Mouse (Mus musculus) myocyte (in vitro differentiated cells): Measurements from ENCODE around the gene Prex1.

Experiments used
- CEBPB ChIP-seq: IDR thresholded peaks from 2 replicates; pipeline ENCODE4 v1.6.1; 2011; ENCODE audit warnings: mild to moderate bottlenecking, moderate library complexity; ENCODE audit not compliant: poor library complexity, insufficient read depth, severe bottlenecking
- E2F4 ChIP-seq: IDR thresholded peaks from one replicate; pipeline ENCODE4 v1.6.1; 2011; ENCODE audit warnings: mild to moderate bottlenecking, control low read depth, moderate library complexity; ENCODE audit not compliant: insufficient read depth
- MYOG ChIP-seq, 3 experiments: IDR thresholded peaks; one replicate each; pipeline ENCODE4 v1.6.1; 2011; ENCODE audit warnings: control low read depth in 2 of 3, low read depth in 2 of 3, mild to moderate bottlenecking in 2 of 3; ENCODE audit not compliant: insufficient read length in 2 of 3, control insufficient read depth in 1 of 3, insufficient read depth in 1 of 3
- POLR2A ChIP-seq: IDR thresholded peaks from one replicate; pipeline ENCODE4 v1.6.1; 2011; ENCODE audit warnings: low read depth, mild to moderate bottlenecking, control low read depth, moderate library complexity; ENCODE audit not compliant: insufficient read length
- TCF12 ChIP-seq: IDR thresholded peaks from one replicate; pipeline ENCODE4 v1.6.1; 2011; ENCODE audit warnings: mild to moderate bottlenecking, control low read depth; ENCODE audit not compliant: poor library complexity, insufficient read depth, severe bottlenecking
- USF1 ChIP-seq: IDR thresholded peaks from one replicate; pipeline ENCODE4 v1.6.1; 2011; ENCODE audit warnings: low read depth, mild to moderate bottlenecking, control low read depth, moderate library complexity

GRCm38 (mm10) chr2:166622590-166622989 is 91.0 kb downstream of the Prex1 start:
- TF ChIP-seq E2F4 (no peak), USF1 (no peak), POLR2A (no peak), TCF12 (no peak), MYOG (IDR thresholded peaks at IDR 0.05; ENCODE audit: control insufficient read depth in 1 of 3, insufficient read depth in 1 of 3, insufficient read length in 2 of 3, low read depth in 2 of 3) (no peak), CEBPB (no peak)
